14 mouse cellular contexts compared by ENCODE assay signal in genomic region chr6:112950205-112951110, GRCm38 (mm10). TPM values are rescaled to one million over a fixed set of nuclear protein-coding genes. Genes with fewer than 3 reads are reported as not detected.
DNase-seq lines count a peak whose midpoint lies in the region; ATAC-seq and TF ChIP-seq lines count a peak whose summit lies in the region.
"Had no signal": no experiment of that assay in that cellular context is flagged by ENCODE, and none has a peak within 500 bp of the region (broad histone marks: within the 10 kb centered on the region; RNA-seq: fewer than 3 reads in every experiment).

No protein-coding gene starts in this region.

- TF ChIP-seq EP300 in lung, postnatal 0 days (IDR thresholded peaks at IDR 0.05) = peak; percentile 31; the same call in 1 of the 2 replicates

- H3K4me3 ChIP-seq in hindbrain, embryonic 10.5 days = no peak overlapping the region
- H3K4me3 ChIP-seq in hindbrain, postnatal 0 days (ENCODE audit: low read length) = no peak overlapping the region
- H3K4me3 ChIP-seq in lung, postnatal 0 days (ENCODE audit: low read depth, low read length) = no peak overlapping the region
- H3K4me3 ChIP-seq: heart, embryonic 10.5 days had no signal

- TF ChIP-seq CTCF in hindbrain, postnatal 0 days (IDR thresholded peaks at IDR 0.05; ENCODE audit: low read depth) = no peak
- no peak for TF ChIP-seq CTCF in lung, postnatal 0 days (IDR thresholded peaks at IDR 0.05)

- peaks cover 52% of the 10 kb centered on the region for H3K4me1 ChIP-seq in hindbrain, embryonic 10.5 days (replicated peaks)
- H3K4me1 ChIP-seq in hindbrain, postnatal 0 days (ENCODE audit: insufficient read depth, low read length) = peaks cover 4% of the 10 kb centered on the region; the same call in 1 of the 2 replicates
- 0 out of 2 replicates have a peak, but pooled peaks cover 3% of the 10 kb centered on the region for H3K4me1 ChIP-seq in lung, postnatal 0 days (ENCODE audit: insufficient read depth, low read depth, low read length)

- DNase-seq in hindbrain, embryonic 10.5 days (ENCODE audit: low spot score) = no peak
- no peak for DNase-seq in hindbrain, postnatal 0 days (ENCODE audit: low spot score)
- peak; percentile 38 for DNase-seq in lung, postnatal 0 days (ENCODE audit: low spot score)
- DNase-seq in lung, postnatal 14 days = no peak
- DNase-seq in MEL-GATA-1-ER (ENCODE audit: extremely low read depth, low read depth) = peak; percentile 76
- DNase-seq in cerebellum, postnatal 10 days = no peak
- no peak for DNase-seq in thymus, postnatal 36 days
- DNase-seq: embryo, embryonic 11 days; gastrocnemius, postnatal 25 days; heart, postnatal 4 days; right cerebral cortex, adult 18-20 months had no signal

- H3K27me3 ChIP-seq in hindbrain, embryonic 10.5 days (ENCODE audit: insufficient read depth, poor library complexity, severe bottlenecking) = no peaks in the 10 kb centered on the region
- no peaks in the 10 kb centered on the region for H3K27me3 ChIP-seq in hindbrain, postnatal 0 days (ENCODE audit: insufficient read depth, low read length)
- H3K27me3 ChIP-seq in lung, postnatal 0 days (replicated peaks; ENCODE audit: insufficient read depth, low read length) = no peaks in the 10 kb centered on the region

- H3K27ac ChIP-seq in hindbrain, embryonic 10.5 days = peak overlapping the region; percentile 93
- H3K27ac ChIP-seq in hindbrain, postnatal 0 days = no peak overlapping the region
- no peak overlapping the region for H3K27ac ChIP-seq in lung, postnatal 0 days (ENCODE audit: low read length)
- H3K27ac ChIP-seq: heart, embryonic 10.5 days; liver, embryonic 14.5 days had no signal

- 39% methylated on average over 8 of the region's 8 CpGs for WGBS in hindbrain, embryonic 10.5 days
- 55% methylated on average over 8 of the region's 8 CpGs for WGBS in hindbrain, postnatal 0 days
- WGBS in lung, postnatal 0 days = 34% methylated on average over 8 of the region's 8 CpGs

- H3K4me2 ChIP-seq in hindbrain, postnatal 0 days (ENCODE audit: low read depth, low read length) = no peak overlapping the region
- no peak overlapping the region for H3K4me2 ChIP-seq in lung, postnatal 0 days (replicated peaks; ENCODE audit: low read depth, low read length)

- no peaks in the 10 kb centered on the region for H3K9me3 ChIP-seq in hindbrain, embryonic 10.5 days
- no peaks in the 10 kb centered on the region for H3K9me3 ChIP-seq in hindbrain, postnatal 0 days (ENCODE audit: low read length)
- no peaks in the 10 kb centered on the region for H3K9me3 ChIP-seq in lung, postnatal 0 days (ENCODE audit: low read length)
- H3K9me3 ChIP-seq: heart, embryonic 10.5 days had no signal

- H3K36me3 ChIP-seq in hindbrain, embryonic 10.5 days = no peaks in the 10 kb centered on the region
- no peaks in the 10 kb centered on the region for H3K36me3 ChIP-seq in hindbrain, postnatal 0 days (ENCODE audit: insufficient read depth, low read length)
- H3K36me3 ChIP-seq in lung, postnatal 0 days (ENCODE audit: insufficient read depth, low read length) = no peaks in the 10 kb centered on the region
- H3K36me3 ChIP-seq: heart, embryonic 10.5 days had no signal

- ATAC-seq in hindbrain, postnatal 0 days = no peak
- ATAC-seq in lung, postnatal 0 days = no peak
- ATAC-seq: CD4-positive, CD25-positive, alpha-beta regulatory T cell, adult 4 months had no signal

- no peak overlapping the region for H3K9ac ChIP-seq in hindbrain, postnatal 0 days (replicated peaks; ENCODE audit: low read length)
- H3K9ac ChIP-seq in lung, postnatal 0 days (replicated peaks; ENCODE audit: low read depth) = no peak overlapping the region
- H3K9ac ChIP-seq: liver, embryonic 14.5 days had no signal

RNA-seq across cellular contexts. Expression of gene Srgap3, which starts 3.4 kb away (rescaled TPM):
- 28.0 and 34.7 TPM in 2 replicates for polyA plus RNA-seq in hindbrain, embryonic 10.5 days (2016; fragmentation: Nextera tagmentation; extraction: Ambion mirVana)
- 49.4 and 55.8 TPM in 2 replicates for total RNA-seq in hindbrain, postnatal 0 days (2014; rRNA removed)
- 20.6 and 23.7 TPM in 2 replicates for polyA plus RNA-seq in hindbrain, postnatal 0 days (2015; fragmentation: Nextera tagmentation; extraction: Ambion mirVana)
- 0.30 and 0.35 TPM in 2 replicates for polyA plus RNA-seq in lung, postnatal 0 days (2015; fragmentation: Nextera tagmentation; extraction: Ambion mirVana)

Comparison
In these comparisons a context has a peak if more than half of its experiments do, and no peak if none do; other contexts are left out.
1. DNase-seq: peak in lung, postnatal 0 days (single experiment) and MEL-GATA-1-ER (single experiment); none in hindbrain, embryonic 10.5 days (single experiment), hindbrain, postnatal 0 days (single experiment), lung, postnatal 14 days (single experiment), cerebellum, postnatal 10 days (0 of 2) and thymus, postnatal 36 days (0 of 2).
2. RNA of gene Srgap3, which starts 3.4 kb away (polyA plus RNA-seq): 28.0 to 34.7 TPM in hindbrain, embryonic 10.5 days and 20.6 to 23.7 TPM in hindbrain, postnatal 0 days; 0.30 to 0.35 TPM in lung, postnatal 0 days; every median in the first group is over 10 times any median in the second.